Mouse (Mus musculus) forebrain, embryonic 13.5 days (tissue): ENCODE measurements around the gene Nudt16l1. TPM values are rescaled to one million over a fixed set of nuclear protein-coding genes. Genes with fewer than 3 reads are reported as not detected.

Experiments
- ATAC-seq: fragments of 200-750 bp; cut with Nextera tagmentation; 2 replicates; pipeline ENCODE4 v1.8.0; 2017
- H3K27ac ChIP-seq: fragments of 300-500 bp; sonication (generic); 2 replicates; pipeline ENCODE4 v1.5.1; 2015; ENCODE audit warnings: inconsistent platforms, mild to moderate bottlenecking, moderate library complexity
- H3K27me3 ChIP-seq: fragments of 300-500 bp; sonication (generic); 2 replicates; pipeline ENCODE4 v1.6.1; 2015; ENCODE audit warnings: mild to moderate bottlenecking, inconsistent platforms
- H3K36me3 ChIP-seq: fragments of 300-500 bp; sonication (generic); 2 replicates; pipeline ENCODE4 v1.6.1; 2015; ENCODE audit warnings: mild to moderate bottlenecking, inconsistent platforms; ENCODE audit not compliant: poor library complexity, severe bottlenecking
- H3K4me1 ChIP-seq: fragments of 300-500 bp; sonication (generic); 2 replicates; pipeline ENCODE4 v1.6.1; 2015; ENCODE audit warnings: inconsistent platforms
- H3K4me2 ChIP-seq: fragments of 300-500 bp; sonication (generic); 2 replicates; pipeline ENCODE4 v1.6.1; 2015; ENCODE audit warnings: inconsistent platforms, mild to moderate bottlenecking, moderate library complexity
- H3K4me3 ChIP-seq: fragments of 300-500 bp; sonication (generic); 2 replicates; pipeline ENCODE4 v1.5.1; 2015; ENCODE audit warnings: mild to moderate bottlenecking, inconsistent platforms
- H3K9ac ChIP-seq: fragments of 300-500 bp; sonication (generic); 2 replicates; pipeline ENCODE4 v1.6.1; 2015; ENCODE audit warnings: mild to moderate bottlenecking, inconsistent platforms
- H3K9me3 ChIP-seq: fragments of 300-500 bp; sonication (generic); replicated peaks from 2 replicates; pipeline ENCODE4 v1.6.1; 2016; ENCODE audit warnings: inconsistent platforms
- WGBS: fragments of 180-500 bp; shearing (Covaris S2); methylation state at CpG from one replicate; pipeline ENCODE4 v1.1.7; 2015; 5-methylcytosine and 5-hydroxymethylcytosine counted together
- polyA plus RNA-seq: library from polyadenylated mRNA; unstranded; fragments of >200 nt; fragmentation: Nextera tagmentation; extraction: Ambion mirVana; gene quantifications from 2 replicates; pipeline ENCODE4 v1.2.1, GENCODE M21; 2015

Nudt16l1 gene
- polyA plus RNA-seq, 1 experiment from 2014 or later: 134 TPM

GRCm38 (mm10) chr16:4904878-4905277 is 33.7 kb upstream of the Nudt16l1 start:
- WGBS: 89% methylated on average over 3 of the region's 3 CpGs
- H3K4me3 ChIP-seq: no peak overlapping the region
- no peak overlapping the region for H3K27ac ChIP-seq
- no peak overlapping the region for H3K9ac ChIP-seq
- no peak for ATAC-seq
- 0 out of 2 replicates have a peak, but pooled peaks cover 5% of the 10 kb centered on the region for H3K4me1 ChIP-seq
- no peaks in the 10 kb centered on the region for H3K27me3 ChIP-seq
- no peaks in the 10 kb centered on the region for H3K9me3 ChIP-seq
- no peak overlapping the region for H3K4me2 ChIP-seq
- H3K36me3 ChIP-seq: peaks cover 17% of the 10 kb centered on the region

- H3K27ac ChIP-seq: no peak overlapping the region
- no peak overlapping the region for H3K9ac ChIP-seq
- peaks cover 23% of the 10 kb centered on the region for H3K36me3 ChIP-seq
- WGBS: 76% methylated on average over 1 of the region's 1 CpGs
- no peaks in the 10 kb centered on the region for H3K9me3 ChIP-seq
- H3K4me2 ChIP-seq: no peak overlapping the region
- 0 out of 2 replicates have a peak, but pooled peaks cover 5% of the 10 kb centered on the region for H3K4me1 ChIP-seq
- H3K27me3 ChIP-seq: no peaks in the 10 kb centered on the region
- H3K4me3 ChIP-seq: no peak overlapping the region
- no peak for ATAC-seq
Observed at GRCm38 (mm10) chr16:4905591-4905990, 33.0 kb upstream of the Nudt16l1 start.

- Histone ChIP-seq H3K4me1 (no peaks in the 10 kb centered on the region), H3K27me3 (no peaks in the 10 kb centered on the region), H3K27ac (no peak overlapping the region), H3K36me3 (peaks cover 33% of the 10 kb centered on the region), H3K4me3 (no peak overlapping the region), H3K9ac (no peak overlapping the region), H3K4me2 (no peak overlapping the region), H3K9me3 (no peaks in the 10 kb centered on the region)
- ATAC-seq: no peak
Observed at GRCm38 (mm10) chr16:4906559-4906958, 32.0 kb upstream of the Nudt16l1 start.

- H3K9me3 ChIP-seq: no peaks in the 10 kb centered on the region
- H3K27me3 ChIP-seq: no peaks in the 10 kb centered on the region
- ATAC-seq: no peak
- no peak overlapping the region for H3K4me2 ChIP-seq
- H3K4me3 ChIP-seq: no peak overlapping the region
- H3K4me1 ChIP-seq: no peaks in the 10 kb centered on the region
- H3K36me3 ChIP-seq: peaks cover 41% of the 10 kb centered on the region
- no peak overlapping the region for H3K9ac ChIP-seq
- no peak overlapping the region for H3K27ac ChIP-seq
- WGBS: 77% methylated on average over 2 of the region's 2 CpGs
Observed at GRCm38 (mm10) chr16:4907386-4907785, 31.2 kb upstream of the Nudt16l1 start.

- no peak overlapping the region for H3K27ac ChIP-seq
- no peaks in the 10 kb centered on the region for H3K4me1 ChIP-seq
- no peak overlapping the region for H3K9ac ChIP-seq
- H3K36me3 ChIP-seq: peaks cover 47% of the 10 kb centered on the region
- 50% methylated on average over 5 of the region's 5 CpGs for WGBS
- H3K4me2 ChIP-seq: no peak overlapping the region
- no peak for ATAC-seq
- no peaks in the 10 kb centered on the region for H3K9me3 ChIP-seq
- H3K4me3 ChIP-seq: no peak overlapping the region
- no peaks in the 10 kb centered on the region for H3K27me3 ChIP-seq
Observed at GRCm38 (mm10) chr16:4907972-4908371, 30.6 kb upstream of the Nudt16l1 start.

GRCm38 (mm10) chr16:4909745-4910144 is 28.8 kb upstream of the Nudt16l1 start:
- ATAC-seq: no peak
- Histone ChIP-seq H3K4me3 (no peak overlapping the region), H3K9me3 (no peaks in the 10 kb centered on the region), H3K9ac (no peak overlapping the region), H3K27ac (no peak overlapping the region), H3K4me2 (no peak overlapping the region), H3K36me3 (peaks cover 57% of the 10 kb centered on the region), H3K4me1 (no peaks in the 10 kb centered on the region), H3K27me3 (no peaks in the 10 kb centered on the region)
- WGBS: 97% methylated on average over 2 of the region's 2 CpGs

GRCm38 (mm10) chr16:4910758-4911157 is 27.8 kb upstream of the Nudt16l1 start:
- Histone ChIP-seq H3K4me1 (no peaks in the 10 kb centered on the region), H3K36me3 (peaks cover 65% of the 10 kb centered on the region), H3K4me2 (no peak overlapping the region), H3K9ac (no peak overlapping the region), H3K4me3 (no peak overlapping the region), H3K27me3 (no peaks in the 10 kb centered on the region), H3K9me3 (no peaks in the 10 kb centered on the region), H3K27ac (no peak overlapping the region)
- ATAC-seq: no peak
- WGBS: 95% methylated on average over 8 of the region's 8 CpGs

GRCm38 (mm10) chr16:4912074-4912648 is 26.4 kb upstream of the Nudt16l1 start:
- Histone ChIP-seq H3K9me3 (no peaks in the 10 kb centered on the region), H3K4me1 (no peaks in the 10 kb centered on the region), H3K36me3 (peaks cover 79% of the 10 kb centered on the region), H3K4me2 (no peak overlapping the region), H3K9ac (no peak overlapping the region), H3K4me3 (no peak overlapping the region), H3K27ac (no peak overlapping the region), H3K27me3 (no peaks in the 10 kb centered on the region)
- WGBS: 79% methylated on average over 10 of the region's 10 CpGs
- no peak for ATAC-seq

- H3K27ac ChIP-seq: no peak overlapping the region
- WGBS: 80% methylated on average over 11 of the region's 11 CpGs
- peaks cover 78% of the 10 kb centered on the region for H3K36me3 ChIP-seq
Observed at GRCm38 (mm10) chr16:4912907-4913782, 25.4 kb upstream of the Nudt16l1 start.

GRCm38 (mm10) chr16:4913783-4914735 is 24.5 kb upstream of the Nudt16l1 start:
- Histone ChIP-seq H3K9me3 (no peaks in the 10 kb centered on the region), H3K4me3 (no peak overlapping the region), H3K36me3 (peaks cover 79% of the 10 kb centered on the region), H3K27me3 (no peaks in the 10 kb centered on the region), H3K4me1 (no peaks in the 10 kb centered on the region), H3K4me2 (no peak overlapping the region), H3K27ac (no peak overlapping the region), H3K9ac (no peak overlapping the region)
- ATAC-seq: peak; percentile 83
- 39% methylated on average over 12 of the region's 12 CpGs for WGBS

More at GRCm38 (mm10) chr16:4912907-4913782, 25.4 kb upstream of the Nudt16l1 start:
- Histone ChIP-seq H3K9me3 (no peaks in the 10 kb centered on the region), H3K4me3 (no peak overlapping the region), H3K27me3 (no peaks in the 10 kb centered on the region), H3K4me1 (no peaks in the 10 kb centered on the region), H3K4me2 (no peak overlapping the region), H3K9ac (no peak overlapping the region)
- ATAC-seq: no peak

- Histone ChIP-seq H3K27me3 (no peaks in the 10 kb centered on the region), H3K9ac (no peak overlapping the region), H3K36me3 (peaks cover 70% of the 10 kb centered on the region), H3K4me3 (no peak overlapping the region), H3K27ac (no peak overlapping the region), H3K4me2 (no peak overlapping the region), H3K9me3 (no peaks in the 10 kb centered on the region), H3K4me1 (no peaks in the 10 kb centered on the region)
- no peak for ATAC-seq
- 92% methylated on average over 3 of the region's 3 CpGs for WGBS
Observed at GRCm38 (mm10) chr16:4915931-4916330, 22.6 kb upstream of the Nudt16l1 start.

GRCm38 (mm10) chr16:4916608-4917007 is 22.0 kb upstream of the Nudt16l1 start:
- H3K9me3 ChIP-seq: no peaks in the 10 kb centered on the region
- no peak overlapping the region for H3K9ac ChIP-seq
- H3K4me1 ChIP-seq: no peaks in the 10 kb centered on the region
- no peak for ATAC-seq
- H3K27me3 ChIP-seq: no peaks in the 10 kb centered on the region
- no peak overlapping the region for H3K4me3 ChIP-seq
- H3K27ac ChIP-seq: no peak overlapping the region
- no peak overlapping the region for H3K4me2 ChIP-seq
- WGBS: 84% methylated on average over 2 of the region's 2 CpGs
- peaks cover 64% of the 10 kb centered on the region for H3K36me3 ChIP-seq
